Mouse (Mus musculus) hematopoietic multipotent progenitor cell, adult 10-12 weeks (in vitro differentiated cells): ENCODE results near the gene Hoxd8. TPM values are rescaled to one million over a fixed set of nuclear protein-coding genes. Genes with fewer than 3 reads are reported as not detected.

ENCODE experiments used
- polyA plus RNA-seq: library from polyadenylated mRNA; stranded (reverse); fragments of >175 nt; gene quantifications from 2 replicates; pipeline ENCODE4 v1.2.3, GENCODE M21; 2012; ENCODE audit warnings: low replicate concordance

Hoxd8 gene
- polyA plus RNA-seq = 0.04 TPM in 1 of 2 replicates, not detected in the other

DNA sequence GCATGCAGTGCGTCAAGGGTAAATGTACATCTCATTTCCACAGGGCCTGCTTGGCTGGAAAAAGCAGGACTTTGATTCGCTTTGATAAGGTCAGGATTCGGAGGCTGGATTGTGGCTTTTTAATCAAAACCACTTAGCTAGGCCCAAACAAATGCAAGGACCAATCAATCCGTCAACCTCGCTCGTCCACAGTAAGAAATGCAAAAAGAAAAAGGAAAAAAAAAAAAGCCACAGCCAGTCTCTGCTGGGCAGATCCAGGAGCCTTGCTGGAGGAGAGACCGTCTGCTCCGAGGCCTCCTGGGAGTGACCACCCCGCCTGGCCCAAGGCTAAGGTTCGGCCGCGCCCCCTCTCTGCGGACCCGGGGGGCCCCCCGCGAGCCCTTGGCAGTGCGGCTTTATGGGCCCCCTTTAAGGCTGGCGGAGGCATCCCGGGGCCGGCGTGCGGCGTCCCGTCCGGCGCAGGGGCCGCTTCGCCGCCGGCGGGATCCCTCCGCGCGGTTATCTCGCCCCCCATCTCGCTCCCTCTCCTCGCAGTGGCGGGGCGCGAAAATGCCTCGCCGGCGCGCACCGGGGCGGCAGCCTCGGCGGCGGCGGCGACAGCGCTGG is at the start of gene Hoxd8:
Hoxd8 (plus strand) TSS at position 223 of the 606 bp plus-strand sequence.

DNA sequence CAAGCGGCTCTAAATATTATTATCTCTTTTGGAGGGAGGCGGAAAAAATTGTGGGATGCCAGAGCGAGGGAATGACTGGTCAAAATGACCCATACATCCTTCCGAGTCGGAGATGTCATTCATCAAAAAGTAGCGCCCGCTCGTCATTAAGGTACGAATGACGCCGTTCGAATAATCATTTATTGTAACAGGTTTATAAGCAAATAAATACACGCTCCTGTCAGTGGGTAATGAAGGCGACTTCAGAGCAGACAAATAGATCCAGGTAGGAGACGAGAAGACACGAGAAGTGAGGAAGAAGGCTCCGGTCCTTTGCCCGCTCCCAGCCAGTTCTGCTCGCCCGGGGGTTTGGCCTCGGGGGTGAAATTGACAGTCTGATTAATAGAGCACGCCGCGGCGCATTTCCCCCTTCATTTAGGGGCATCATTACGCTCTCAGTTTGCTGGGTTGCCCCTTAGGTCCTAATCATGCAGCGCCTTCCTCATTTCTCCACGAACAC is 44.9 kb upstream of the Hoxd8 start, which contains the start of gene Evx2:
Evx2 (minus strand) TSS at position 51 of the 499 bp plus-strand sequence.

DNA sequence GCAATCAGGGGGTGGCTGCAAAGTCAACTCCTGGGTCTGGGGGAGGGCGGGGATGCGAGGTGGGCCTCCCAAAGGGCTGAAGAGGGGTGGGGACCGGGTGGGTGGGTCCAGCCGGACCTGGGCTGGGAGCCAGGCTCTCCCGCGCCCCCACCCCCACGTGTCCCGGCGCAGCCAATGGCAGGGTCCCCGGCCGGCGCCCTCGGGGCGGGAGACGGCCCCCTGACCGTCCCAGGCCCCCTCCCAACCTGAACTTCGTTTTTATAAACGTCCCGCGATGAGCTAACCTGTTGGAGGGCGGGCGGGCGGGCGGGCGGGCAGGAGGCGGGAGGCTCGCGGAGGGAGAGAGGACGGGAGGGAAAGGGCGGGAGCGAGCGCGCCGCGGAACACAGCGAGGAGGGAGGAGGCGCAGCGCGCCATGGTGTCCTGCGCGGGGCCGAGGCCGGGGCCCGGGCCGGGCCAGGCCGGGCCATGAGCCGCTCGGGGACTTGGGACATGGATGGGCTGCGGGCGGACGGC is 36.5 kb upstream of the Hoxd8 start, which contains the start of gene Hoxd13:
Hoxd13 (plus strand) TSS at position 469 of the 516 bp plus-strand sequence.

DNA sequence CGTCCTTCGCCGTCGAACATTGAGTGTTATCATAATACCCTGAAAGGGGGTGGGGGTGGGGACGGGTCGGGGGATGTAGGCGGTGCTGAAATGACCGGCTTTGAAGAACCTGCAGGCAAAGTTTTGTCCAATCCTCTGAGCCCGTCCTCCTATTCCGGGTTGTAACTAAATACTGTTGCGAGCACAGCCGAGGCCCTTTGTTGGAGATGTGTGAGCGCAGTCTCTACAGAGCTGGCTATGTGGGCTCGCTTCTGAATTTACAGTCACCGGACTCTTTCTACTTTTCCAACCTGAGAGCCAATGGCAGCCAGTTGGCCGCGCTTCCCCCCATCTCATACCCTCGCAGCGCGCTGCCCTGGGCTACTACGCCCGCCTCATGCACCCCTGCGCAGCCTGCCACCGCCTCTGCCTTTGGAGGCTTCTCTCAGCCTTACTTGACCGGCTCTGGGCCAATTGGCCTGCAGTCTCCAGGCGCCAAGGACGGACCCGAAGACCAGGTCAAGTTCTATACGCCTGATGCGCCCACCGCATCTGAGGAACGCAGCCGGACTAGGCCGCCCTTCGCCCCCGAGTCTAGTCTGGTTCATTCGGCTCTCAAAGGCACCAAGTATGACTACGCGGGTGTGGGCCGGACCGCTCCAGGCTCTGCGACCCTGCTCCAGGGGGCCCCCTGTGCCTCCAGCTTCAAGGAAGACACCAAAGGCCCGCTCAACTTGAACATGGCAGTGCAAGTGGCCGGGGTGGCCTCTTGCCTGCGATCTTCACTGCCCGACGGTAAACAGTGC is 29.3 kb upstream of the Hoxd8 start, which contains the start of gene Hoxd12:
Hoxd12 (plus strand) TSS at position 133 of the 785 bp plus-strand sequence.

DNA sequence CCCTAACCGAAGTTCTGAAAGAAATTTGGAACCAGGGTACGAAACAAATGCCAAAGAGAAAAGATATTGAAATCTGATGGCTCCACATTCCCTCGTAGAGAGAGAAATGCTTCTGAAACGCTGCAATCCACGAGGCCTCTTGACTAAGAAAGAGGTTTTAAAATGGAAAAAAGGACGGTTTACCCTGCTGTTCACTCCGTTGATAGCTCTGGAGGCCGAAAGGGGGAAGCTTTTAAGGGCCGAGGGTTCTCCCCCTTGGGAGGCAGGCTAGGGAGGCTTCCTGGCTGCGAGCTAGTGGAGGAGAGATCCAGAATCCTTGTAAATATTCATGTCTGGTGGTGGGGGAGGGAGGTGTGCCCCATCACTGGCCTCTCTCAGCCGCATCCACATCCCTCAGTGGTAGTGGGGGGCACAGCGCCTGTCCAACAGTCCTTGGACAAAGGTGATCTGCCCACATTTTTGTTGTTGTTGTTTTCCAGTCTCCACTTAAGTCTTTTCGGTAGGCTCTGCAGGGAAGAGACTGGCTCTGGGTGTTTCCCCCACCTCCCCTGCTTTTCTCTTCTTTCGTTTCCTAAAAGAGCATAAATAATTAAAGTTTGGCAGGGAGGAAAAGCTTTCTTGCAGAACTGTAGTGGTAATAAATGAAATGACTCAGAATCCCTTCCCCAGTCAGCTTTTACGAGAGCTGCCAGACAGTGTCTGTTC is 25.4 kb upstream of the Hoxd8 start, which contains the start of gene Hoxd11:
Hoxd11 (plus strand) TSS at position 667 of the 705 bp plus-strand sequence.

DNA sequence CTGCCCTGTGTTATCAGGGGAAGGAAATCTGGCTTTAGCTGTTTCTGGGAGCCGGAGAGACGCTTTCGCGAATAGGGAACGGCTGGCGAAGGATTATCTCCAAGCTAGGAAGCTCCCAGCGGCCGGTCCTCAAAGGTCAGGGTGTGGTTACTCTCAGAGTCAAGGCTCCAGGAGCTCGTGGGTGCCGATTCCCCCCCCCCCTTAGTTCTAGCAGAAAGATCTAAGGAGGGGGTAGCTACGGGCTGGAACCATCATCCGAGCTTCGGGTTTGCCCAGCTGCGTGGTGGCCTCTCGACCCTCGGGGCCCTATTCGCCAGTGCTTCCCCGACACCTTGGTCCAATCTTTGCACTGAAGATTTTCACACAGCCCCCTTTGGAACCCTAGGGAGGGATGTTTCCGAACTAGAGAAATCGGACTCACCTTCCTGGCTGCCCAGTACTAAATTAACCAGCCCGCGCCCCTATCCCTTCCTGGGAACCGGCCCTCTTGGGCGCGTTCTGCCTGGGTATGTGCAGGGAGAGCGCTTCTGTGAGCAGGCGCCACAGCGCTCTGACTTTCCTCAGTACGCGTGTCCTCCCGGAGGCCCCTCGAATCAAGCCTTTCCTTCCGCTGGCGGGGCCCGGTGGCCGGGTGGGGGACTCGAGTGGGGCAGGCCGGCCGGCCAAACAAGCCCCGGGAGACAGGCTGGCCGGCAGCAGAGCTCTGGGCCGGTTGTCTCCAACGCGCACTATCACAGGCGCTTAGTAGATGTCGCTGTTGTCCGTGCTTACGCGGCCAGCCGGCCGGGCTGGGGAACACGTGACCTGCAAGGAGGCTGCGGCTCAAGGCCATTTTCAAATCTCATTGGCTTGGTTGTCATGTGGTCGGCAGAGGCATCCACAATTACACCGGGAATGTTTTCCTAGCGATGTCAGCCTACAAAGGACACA is 13.1 kb upstream of the Hoxd8 start, which contains the start of gene Hoxd10:
Hoxd10 (plus strand) TSS at position 903 of the 930 bp plus-strand sequence.

DNA sequence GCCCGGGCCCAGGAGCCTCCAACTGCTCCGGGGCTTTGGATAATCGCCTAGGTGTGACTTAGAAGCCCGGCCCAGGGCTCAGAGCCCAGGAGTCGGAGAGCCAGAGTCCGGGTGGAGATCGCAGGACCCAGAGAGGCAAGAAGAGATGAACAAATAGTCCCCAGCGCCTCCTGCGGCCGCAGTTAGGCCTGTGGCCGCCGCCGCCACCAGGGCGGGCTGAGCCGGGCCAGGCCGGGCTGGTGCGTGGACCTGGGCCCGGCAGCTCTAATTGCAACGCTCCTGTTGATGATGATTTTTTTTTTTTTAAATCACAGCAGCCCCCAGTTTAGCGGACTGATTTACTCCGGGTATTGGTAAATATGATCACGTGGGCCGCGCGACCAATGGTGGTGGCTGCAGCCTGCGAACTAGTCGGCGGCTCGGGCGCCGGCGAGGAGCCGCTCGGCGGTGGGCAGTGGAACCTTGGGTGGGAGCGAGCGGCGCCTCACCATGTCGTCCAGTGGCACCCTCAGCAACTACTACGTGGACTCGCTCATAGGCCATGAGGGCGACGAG is 6.8 kb upstream of the Hoxd8 start, which contains the start of gene Hoxd9:
Hoxd9 (plus strand) TSS at position 161 of the 555 bp plus-strand sequence.

DNA sequence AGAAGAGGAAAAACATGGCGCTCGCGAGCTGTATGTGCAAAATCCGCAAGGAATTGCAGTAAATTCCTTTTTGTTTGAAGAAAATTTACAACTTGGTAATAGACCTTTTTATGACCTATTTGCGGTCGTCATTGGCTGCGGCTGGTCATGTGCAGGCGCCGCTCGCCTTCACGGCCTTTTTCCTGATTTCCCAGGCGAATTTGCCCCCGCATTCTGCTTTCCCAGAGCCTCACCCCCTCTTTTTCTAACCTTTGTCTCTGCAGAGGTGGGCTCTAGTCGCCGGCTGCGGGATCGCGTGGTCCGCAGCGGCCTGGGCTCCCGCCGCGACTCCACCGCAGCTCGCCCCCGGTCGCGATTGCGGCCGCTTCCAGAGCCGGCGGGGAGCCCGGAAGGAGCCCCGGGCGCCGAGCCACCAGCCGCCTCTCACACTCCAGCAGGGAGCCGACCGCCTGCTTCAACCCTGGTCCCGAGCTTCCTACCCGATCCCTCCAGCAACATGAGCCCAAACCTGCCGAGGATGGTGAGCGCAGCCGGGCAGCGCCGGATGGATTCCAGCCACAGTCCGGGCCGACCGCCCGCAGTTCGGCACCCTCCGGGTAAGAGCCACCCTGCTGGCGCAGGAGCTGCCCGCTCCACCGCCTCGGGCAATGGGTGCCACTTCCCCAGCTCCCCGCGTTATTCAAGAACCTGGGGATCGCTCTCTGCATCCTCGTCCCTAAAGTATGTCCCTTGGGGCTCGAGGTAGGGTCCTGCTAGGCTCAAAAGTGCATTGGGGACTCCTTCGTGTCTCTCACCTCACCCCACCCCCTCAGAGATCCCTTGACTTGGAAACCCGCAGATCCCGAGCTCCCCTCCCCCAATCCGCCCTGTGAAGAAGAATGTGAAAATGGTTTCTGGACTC is 7.6 kb downstream of the Hoxd8 start, which contains the start of the genes Hoxd3 and Hoxd4:
Hoxd3 (plus strand) TSS at position 207 of the 901 bp plus-strand sequence.
Hoxd4 (plus strand) TSS at position 209 of the 901 bp plus-strand sequence.

DNA sequence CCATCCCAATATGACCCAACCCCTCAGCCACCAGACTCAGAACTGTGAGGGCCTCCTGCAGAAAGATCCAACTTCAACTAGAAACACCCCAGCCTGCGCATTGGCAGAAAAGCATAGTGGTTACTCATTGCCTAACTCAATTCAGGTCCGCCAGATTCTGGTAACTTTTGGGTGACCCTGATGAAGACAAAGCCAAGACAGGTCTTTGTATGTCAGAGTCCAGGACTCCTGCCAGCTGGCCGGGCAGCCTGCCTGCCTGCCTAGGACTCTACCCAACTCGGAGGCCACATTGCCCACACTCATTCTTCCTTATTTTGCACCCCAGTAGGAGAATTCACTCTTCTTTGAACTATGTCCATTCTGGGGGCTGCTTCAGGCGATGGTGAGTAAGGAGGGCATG is 22.1 kb downstream of the Hoxd8 start, which contains the start of gene Gm28230:
Gm28230 (plus strand) TSS at position 178 of the 400 bp plus-strand sequence.

Other genes starting within 250 kb of the Hoxd8 start
- gene Lnpk, start 125.2 kb upstream of the Hoxd8 start, polyA plus RNA-seq = 5.0 and 12.5 TPM in 2 replicates
- gene Evx2, start 45.1 kb upstream of the Hoxd8 start, polyA plus RNA-seq = not detected in 2 replicates
- gene Hoxd13, start 36.3 kb upstream of the Hoxd8 start, polyA plus RNA-seq = not detected in 2 replicates
- gene Hoxd12, start 29.6 kb upstream of the Hoxd8 start, polyA plus RNA-seq = not detected in 2 replicates
- gene Hoxd11, start 25.1 kb upstream of the Hoxd8 start, polyA plus RNA-seq = not detected in 2 replicates
- not detected in 2 replicates for gene Hoxd10, start 12.7 kb upstream of the Hoxd8 start, polyA plus RNA-seq
- gene Hoxd9, start 6.9 kb upstream of the Hoxd8 start, polyA plus RNA-seq = not detected in 2 replicates
- gene Hoxd3, start 7.3 kb downstream of the Hoxd8 start, polyA plus RNA-seq = not detected in 2 replicates
- 0.47 TPM in 1 of 2 replicates, not detected in the other for gene Hoxd4, start 7.3 kb downstream of the Hoxd8 start, polyA plus RNA-seq
- 0.03 TPM in 1 of 2 replicates, not detected in the other for gene Gm28230, start 22.1 kb downstream of the Hoxd8 start, polyA plus RNA-seq
- not detected in 2 replicates for gene Hoxd1, start 58.4 kb downstream of the Hoxd8 start, polyA plus RNA-seq
- gene Mtx2, start 121.2 kb downstream of the Hoxd8 start, polyA plus RNA-seq = 21.6 and 35.3 TPM in 2 replicates